Mouse (Mus musculus) cerebellum, adult 9-10 months (tissue): ENCODE data around the gene Wbp4.
"Not testable (repeated sequence)": the region's sequence is repeated elsewhere in the genome, so short reads cannot be mapped to it uniquely, and the experiment has no call there.

ENCODE experiments used
- DNase-seq: peaks from one replicate; pipeline ENCODE4 v3.0.0; 2022

The Wbp4 gene

DNA sequence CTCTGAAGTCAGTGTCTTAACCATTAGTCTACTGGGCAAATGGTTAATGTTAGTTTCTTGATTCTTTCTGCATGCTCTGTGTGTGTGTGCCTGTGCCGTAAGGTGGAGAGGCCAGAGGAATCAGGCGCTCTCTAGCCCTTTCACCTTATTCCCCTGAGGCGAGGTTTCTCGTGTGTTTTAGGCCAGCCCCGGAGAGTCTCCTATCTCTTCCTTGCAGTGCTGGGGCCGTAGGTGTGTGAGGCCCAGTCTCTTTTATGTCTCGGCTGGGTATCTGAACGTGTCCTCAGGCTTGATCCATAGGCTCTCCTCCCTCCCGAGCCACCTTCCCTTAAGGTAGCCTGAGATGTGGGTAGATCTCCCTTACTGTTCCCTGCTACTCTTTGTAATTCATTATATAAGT is 24.9 kb upstream of the Wbp4 start:
- DNase-seq = no peak

DNA sequence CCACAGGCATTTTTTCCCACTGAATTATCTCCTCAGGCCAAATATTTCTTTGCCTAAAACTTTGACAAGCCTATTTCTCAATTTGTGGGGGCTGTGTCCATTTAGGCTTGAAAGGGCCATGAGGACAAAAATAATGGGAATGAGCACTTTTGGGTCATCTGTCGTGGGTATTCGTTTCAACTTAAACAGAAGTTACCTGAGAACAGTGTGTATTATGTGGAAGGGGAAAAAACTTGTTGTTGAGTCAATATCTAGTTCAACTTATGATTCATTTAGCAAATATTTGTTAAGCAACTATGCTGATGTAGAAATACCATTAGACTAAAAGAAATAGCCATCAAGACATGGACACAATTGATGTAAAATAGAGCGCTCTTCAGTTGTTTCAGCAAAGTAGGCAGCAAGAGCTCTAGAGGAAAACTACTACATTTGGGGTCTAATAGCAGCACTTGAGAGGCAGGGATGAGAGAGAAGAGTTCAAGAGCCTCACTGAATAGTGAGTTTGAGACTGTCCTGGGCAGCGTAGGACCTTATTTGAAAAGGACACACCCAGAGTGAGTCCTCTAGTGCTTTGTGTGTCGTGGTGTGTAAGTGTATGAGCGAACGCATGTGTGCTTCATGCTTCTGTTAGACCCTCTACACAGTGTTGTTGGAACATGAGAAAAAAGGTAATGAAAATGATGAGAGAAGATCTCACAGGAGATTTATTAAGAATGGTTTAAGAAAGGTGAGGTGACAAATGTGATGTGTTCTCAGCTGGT is 23.1 kb upstream of the Wbp4 start:
- no peak for DNase-seq

GRCm38 (mm10) chr14:79503371-79504075 is 22.2 kb upstream of the Wbp4 start:
- no peak for DNase-seq

- DNase-seq = no peak
Measured at GRCm38 (mm10) chr14:79500756-79501155, 19.4 kb upstream of the Wbp4 start.

GRCm38 (mm10) chr14:79499326-79499725 is 18.0 kb upstream of the Wbp4 start:
- DNase-seq = no peak

DNA sequence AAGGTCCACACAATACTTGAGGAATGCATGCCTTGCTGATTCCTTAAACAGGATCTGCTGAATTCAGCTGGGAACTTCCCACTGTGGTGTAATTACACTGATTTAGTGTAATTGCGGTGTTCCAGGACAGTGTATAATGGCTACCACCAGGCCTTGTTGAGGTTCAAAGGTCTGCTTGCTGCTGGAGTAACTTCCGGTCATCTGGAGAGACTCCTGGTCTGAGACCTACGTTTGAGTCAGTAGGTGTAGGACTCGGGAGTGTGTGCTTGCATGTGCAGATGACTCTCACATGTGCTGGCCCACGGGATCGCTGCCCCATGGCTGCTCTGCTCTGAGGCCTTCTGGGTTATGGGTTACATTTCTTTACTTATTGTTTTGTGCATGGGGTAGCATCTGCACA is 13.0 kb upstream of the Wbp4 start:
- DNase-seq = no peak

GRCm38 (mm10) chr14:79490246-79490645 is 8.9 kb upstream of the Wbp4 start:
- no peak for DNase-seq

- DNase-seq = peak; percentile 23
Measured at GRCm38 (mm10) chr14:79489150-79489549, 7.8 kb upstream of the Wbp4 start.

DNA sequence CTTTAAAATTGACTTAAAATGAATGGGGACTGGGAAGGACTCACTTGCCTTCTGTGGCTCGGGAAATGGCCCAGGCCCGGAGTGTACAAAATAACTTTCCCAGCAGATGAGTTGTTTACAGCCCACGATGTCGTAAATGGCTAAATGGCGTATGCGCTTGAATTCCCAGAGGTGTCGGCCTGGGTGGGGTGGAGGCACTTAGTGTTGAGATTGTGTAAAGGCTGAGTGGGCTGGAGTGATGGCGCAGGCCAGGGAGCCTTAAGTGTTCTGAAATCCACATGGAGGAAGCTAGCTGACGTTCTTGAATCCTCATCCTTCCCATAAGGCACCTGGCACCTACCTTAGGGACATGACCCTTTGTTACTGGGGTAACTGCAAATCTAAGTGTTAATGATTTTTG is 7.2 kb upstream of the Wbp4 start:
- peak; percentile 34 for DNase-seq

DNA sequence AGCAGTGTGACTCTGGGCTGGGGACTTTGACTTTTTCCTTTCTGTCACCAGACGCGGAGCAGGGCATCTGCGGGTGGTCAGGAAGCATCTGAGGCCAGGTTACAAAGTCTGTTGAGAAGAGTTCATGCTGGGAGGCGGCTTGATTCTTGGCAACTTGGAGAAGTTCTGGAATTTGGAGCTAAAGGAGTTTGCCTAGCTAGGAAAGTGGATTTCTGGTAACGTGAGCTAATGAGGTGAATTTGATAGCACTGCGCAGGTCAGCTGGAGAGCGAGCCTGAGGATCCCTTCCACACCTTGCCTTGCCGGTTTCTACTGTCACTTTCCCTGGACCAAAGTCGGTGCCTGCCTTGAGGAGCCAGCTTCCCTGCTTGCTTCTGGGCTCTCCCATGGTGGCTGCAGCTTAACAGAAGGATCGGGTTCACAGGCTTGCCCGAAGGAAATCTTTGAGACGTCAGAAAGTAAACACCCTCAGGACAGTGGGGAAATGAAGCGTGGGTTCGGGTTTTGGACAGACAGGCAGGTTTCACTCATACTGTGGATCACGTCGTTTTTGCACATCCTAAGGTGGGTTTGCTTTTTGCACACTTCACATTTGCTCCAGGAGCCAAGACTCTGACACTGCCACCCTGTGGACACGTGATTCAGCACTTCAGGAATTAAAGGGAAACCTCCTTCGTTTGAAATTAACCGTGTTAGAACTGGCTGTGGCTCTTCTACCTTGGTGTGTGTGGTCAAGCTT is 5.8 kb upstream of the Wbp4 start:
- DNase-seq = peak; percentile 84

- DNase-seq = peak; percentile 15
Measured at GRCm38 (mm10) chr14:79486617-79486992, 5.3 kb upstream of the Wbp4 start.

GRCm38 (mm10) chr14:79483611-79484120 is 2.3 kb upstream of the Wbp4 start:
- DNase-seq = peak; percentile 39

DNA sequence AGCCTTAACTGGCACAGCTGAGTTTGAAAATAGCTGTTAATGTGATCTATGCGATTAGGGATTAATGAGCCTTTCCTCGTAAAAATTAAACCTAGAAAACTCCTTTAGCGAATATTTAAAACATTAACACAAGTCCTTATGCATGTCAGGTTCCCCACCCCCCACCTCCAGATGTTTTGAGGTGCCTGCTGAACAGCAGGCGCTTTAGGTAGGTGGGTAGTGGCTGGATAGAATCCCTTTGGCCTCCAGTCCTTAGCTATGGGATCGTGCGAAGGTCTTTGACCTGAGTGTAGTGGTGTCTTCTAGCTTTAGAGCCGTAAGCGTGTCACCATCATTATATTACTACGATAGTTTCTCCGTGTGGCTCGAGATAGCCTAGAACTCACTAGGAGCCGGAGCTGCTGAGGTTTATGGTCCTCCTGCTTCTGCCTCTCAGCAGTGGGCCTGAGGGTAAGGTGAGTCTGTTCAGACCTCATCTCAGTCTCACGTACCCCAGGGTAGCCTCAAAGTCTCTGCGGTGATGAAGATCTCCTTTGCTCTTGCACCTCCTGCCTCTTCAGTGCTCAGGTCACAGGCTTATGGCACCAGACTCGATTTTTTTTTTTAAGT is 1.5 kb upstream of the Wbp4 start:
- DNase-seq = peak; percentile 60

- no peak for DNase-seq
Measured at GRCm38 (mm10) chr14:79482251-79482661, 936 bp upstream of the Wbp4 start.

DNA sequence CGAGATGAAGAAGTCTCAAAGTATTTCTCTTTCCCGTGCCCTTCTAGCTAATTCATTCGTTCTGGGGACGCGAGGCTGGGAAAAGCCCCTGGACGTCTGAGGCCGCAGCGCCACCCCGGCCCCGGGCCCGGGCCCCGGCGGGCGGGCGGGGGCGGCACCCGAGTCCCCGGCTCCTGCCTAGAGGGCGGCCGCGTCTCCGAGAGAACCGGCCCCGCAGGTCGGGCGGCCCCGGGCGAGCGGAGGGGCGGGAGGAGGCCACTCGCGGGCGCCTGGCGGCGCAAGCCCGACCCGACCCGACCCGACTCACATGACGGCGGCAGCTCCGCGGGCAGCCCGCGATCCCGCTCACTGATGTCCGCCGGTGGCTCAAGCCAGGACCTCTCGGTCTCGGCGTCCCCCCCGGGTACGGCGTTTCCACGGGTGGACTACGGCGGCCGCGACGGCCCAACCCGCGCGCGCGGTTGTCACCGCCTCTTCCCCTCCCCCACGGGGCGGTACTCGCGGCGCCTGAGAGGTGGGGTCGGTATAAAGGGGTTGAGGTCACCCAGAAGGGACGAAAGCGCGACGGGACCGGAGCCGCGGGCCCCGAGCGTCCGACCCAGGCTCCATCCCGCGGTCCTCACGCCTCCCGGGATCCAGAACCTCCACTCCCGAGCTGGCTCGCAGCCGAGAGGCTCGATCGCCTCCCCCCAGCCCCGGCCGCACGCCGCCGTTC is 539 bp downstream of the Wbp4 start, which contains the start of gene Elf1:
TSS of gene Elf1 (plus strand) at position 571 of the 715 bp plus-strand sequence.
- peak; percentile 96 for DNase-seq

- no peak for DNase-seq
Measured at GRCm38 (mm10) chr14:79473384-79473783, 7.9 kb downstream of the Wbp4 start.

- DNase-seq = peak; percentile 42
Measured at GRCm38 (mm10) chr14:79467621-79468020, 13.7 kb downstream of the Wbp4 start.

DNA sequence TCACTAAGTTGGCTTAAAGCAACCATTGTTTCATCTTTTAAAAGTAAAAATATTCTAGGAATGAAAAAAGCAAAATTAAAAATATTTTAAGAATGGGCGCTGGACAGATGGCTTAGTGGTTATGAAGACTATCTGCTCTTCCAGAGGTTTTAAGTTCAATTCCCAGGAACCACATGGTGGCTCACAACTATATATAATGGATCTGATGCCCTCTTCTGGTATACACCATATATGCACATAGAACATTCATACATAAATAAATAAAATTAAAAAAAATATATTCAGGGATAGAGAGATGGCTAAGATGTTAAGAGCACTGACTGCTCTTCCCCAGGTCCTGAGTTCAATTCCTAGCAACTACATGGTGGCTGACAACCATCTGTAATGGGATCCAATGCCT is 15.7 kb downstream of the Wbp4 start:
- no peak for DNase-seq

DNA sequence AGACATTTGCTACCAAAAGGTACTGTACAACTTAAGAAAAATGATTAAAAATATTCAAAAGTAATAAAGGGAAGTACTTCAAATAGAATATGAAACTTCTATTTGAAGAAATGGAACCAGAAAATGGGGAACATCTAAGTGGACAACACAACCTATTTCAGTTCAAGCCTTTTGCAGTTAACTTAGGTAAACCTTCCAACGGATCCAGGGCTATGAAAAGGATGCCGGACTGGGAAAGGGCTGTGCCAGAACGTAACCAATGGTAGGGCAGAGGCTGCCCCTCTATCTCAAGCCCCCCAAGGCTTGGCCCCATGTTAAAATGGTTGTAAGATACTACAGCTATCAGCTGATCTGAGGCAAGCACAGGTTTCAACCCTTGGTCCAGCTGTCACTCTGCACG is 20.3 kb downstream of the Wbp4 start:
- DNase-seq = no peak

- no peak for DNase-seq
Measured at GRCm38 (mm10) chr14:79460401-79460800, 20.9 kb downstream of the Wbp4 start.

DNA sequence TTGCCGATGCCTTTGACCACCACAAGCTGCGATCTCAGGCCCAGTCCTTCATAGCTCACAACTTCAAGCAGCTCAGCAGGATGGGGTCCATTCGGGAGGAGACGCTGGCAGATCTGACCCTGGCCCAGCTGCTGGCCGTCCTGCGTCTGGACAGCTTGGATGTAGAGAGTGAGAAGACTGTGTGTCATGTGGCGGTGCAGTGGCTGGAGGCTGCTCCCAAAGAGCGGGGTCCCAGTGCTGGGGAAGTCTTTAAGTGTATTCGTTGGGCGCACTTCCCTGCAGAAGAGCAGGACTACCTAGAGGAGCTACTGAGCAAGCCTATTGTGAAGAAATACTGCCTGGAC is 28.8 kb downstream of the Wbp4 start:
- DNase-seq = not testable (repeated sequence)
